Mouse (Mus musculus) megakaryocyte-erythroid progenitor cell, adult 5-6 weeks (primary cell): ENCODE measurements around the gene Gripap1. TPM values are rescaled to one million over a fixed set of nuclear protein-coding genes. Genes with fewer than 3 reads are reported as not detected.

ENCODE experiments used
- ATAC-seq: replicated peaks from 2 replicates; pipeline ENCODE4 v1.8.0; 2016; ENCODE audit warnings: mild to moderate bottlenecking, inconsistent platforms; ENCODE audit not compliant: severe bottlenecking, poor library complexity, low FRiP score, low TSS enrichment
- total RNA-seq, 2 experiments: library from RNA; stranded (forward) in 1 of 2; stranded (reverse) in 1 of 2; fragments of 200-1000, 215-1000 nt in 1 of 2; fragments of >200 nt in 1 of 2; fragmentation: Nextera tagmentation in 1 of 2; gene quantifications; 2 replicates each; pipeline ENCODE4 v1.2.3; 2014 to 2017

Gripap1 gene
- total RNA-seq, 2 experiments from 2014 or later: 78.9 to 98.4 TPM

DNA sequence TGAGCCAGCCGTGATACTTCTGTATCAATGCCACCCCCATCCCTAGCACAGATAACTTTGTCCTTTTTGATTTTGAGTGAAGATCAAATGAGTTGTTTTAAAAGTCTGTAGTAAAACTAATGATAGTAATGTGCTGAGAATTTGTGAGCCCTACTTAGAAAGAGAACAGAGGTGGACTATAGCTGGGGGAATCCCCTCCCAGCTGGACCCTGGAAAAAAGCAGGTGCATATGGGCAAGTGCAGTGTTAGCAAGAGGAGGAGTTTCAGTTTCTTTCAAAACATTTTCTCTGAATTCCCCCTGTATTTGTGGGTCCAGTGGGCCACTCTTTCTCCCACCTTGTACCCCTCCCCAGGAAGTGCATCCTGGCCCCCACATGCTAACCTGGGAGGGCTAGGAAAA, 73.6 kb downstream of the Gripap1 start:
- no peak for ATAC-seq

DNA sequence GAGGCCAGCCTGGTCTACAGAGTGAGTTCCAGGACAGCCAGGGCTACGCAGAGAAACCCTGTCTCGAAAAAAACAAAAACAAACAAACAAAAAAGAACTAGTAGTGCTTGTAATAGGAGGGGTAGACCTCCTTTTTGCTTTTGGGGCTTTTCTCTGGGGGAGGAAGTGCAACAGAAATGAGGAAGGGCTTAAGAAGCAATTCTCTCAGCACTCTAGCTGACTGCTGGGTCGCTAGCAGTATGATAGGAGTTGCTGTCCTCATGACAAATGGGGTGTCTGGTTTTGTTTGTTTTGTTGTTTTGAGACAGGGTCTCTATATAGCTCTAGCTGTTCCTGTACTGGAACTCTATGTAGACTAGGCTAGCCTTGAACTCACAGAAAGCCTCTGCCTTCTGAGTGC, 75.0 kb downstream of the Gripap1 start:
- no peak for ATAC-seq

DNA sequence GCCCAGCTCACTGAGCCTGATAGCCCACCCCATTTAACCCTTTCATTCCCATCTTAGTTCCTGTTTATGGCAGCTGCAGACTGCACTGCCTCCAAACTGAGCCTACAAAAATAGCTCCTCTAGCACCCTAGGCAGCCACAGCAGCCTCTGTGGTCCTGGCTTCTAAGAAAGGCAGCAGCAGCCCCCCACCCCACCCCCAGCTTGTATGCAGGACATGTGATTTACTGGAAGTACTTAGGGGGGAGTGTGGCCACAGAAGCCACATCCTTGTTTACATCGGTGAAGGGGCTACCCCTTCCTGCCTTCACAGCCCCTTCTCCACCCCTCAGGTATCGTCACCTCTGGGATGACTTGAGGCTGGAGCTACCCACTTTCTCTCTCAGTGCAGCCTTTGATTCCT, 75.8 kb downstream of the Gripap1 start:
- ATAC-seq: no peak

DNA sequence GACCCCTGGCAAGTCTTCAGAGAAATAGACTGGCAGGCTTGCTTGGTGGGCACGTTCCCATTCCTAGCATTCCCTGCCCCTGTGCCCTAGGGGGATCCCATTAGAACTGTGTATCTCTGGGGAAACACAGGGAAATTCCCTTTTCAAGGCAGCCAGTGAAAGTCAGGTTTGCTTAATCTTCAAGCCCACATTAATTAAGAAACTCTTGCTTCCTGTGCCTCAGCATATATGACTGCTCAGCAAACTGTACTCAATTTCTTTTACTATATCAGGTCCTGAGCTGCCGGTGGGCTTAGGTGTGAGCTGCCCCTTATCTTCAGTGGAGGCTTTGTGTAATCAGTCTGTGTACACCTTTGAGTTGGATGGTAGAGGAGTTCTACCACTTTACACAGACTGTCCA, 76.2 kb downstream of the Gripap1 start:
- ATAC-seq: no peak

DNA sequence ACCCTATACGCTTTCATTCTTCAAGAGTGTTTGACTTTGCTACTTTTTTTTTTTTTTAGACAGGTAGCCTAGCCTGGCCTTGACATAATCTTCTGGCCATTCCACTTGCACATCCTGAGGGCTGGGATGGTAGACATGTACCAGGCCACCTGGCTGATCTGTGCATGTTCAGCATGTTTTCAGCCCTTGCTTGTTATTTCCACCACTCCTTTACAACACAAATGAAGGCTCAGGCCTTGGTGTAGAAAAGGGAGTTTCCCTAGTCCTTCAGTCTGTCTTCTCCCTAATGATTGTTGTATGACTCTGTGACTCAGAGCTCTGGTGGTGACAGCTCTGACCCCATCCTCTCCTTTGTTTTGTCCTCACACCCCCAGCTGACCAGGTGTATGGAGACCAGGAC, 77.6 kb downstream of the Gripap1 start:
- no peak for ATAC-seq

DNA sequence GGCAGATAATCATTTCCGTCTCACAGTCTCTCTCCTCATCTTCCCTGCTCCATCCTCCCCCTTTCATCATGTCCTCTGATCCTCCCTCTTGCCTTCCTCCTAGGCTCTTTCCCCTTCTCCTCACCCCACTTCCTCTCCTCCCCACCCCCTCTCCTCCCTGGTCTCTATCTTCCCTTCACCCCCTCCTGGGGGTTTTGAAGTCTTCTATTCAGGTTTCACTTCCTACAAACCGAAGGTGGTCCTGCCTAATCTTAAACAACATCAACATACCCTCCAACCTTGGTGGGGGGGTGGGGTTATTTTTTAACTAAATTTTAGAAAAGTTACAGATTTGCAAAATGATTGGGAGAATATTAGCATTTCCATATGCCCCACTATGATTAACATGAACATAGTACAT, 78.9 kb downstream of the Gripap1 start:
- ATAC-seq: no peak

DNA sequence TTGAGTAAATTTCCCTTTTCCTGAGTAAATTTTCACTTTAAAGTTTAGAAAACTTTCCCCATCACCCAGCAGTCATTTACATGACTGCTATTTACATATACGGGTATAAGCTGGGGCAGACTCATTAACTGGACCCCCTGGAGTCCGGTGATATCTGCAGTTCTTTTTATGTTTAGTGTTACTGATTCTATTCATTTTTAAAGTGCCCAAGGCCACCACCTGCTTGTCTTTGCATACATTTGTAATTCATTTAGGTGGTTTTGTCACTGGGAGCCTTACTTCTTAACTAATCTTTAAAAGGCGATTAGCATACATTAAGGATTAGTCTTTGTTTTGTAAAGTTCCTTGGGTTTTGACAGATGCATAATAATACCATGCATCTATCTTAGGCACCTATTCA, 80.3 kb downstream of the Gripap1 start:
- ATAC-seq: no peak

Other genes starting within 250 kb of the Gripap1 start
- not detected in 2 replicates for gene Foxp3, start 216.1 kb upstream of the Gripap1 start, total RNA-seq (2014; fragmentation: Nextera tagmentation)
- gene Foxp3, start 216.1 kb upstream of the Gripap1 start, total RNA-seq (2017): 0.11 TPM in 1 of 2 replicates, not detected in the other
- gene Ppp1r3f, start 215.5 kb upstream of the Gripap1 start, total RNA-seq (2014; fragmentation: Nextera tagmentation): 3.0 TPM in 1 of 2 replicates, not detected in the other
- 0.19 and 2.5 TPM in 2 replicates for gene Ppp1r3f, start 215.5 kb upstream of the Gripap1 start, total RNA-seq (2017)
- gene Ccdc22, start 184.2 kb upstream of the Gripap1 start, total RNA-seq (2014; fragmentation: Nextera tagmentation): 19.6 and 31.5 TPM in 2 replicates
- 18.2 and 21.6 TPM in 2 replicates for gene Ccdc22, start 184.2 kb upstream of the Gripap1 start, total RNA-seq (2017)
- not detected in 2 replicates for gene Cacna1f, start 182.7 kb upstream of the Gripap1 start, total RNA-seq (2014; fragmentation: Nextera tagmentation)
- not detected in 2 replicates for gene Cacna1f, start 182.7 kb upstream of the Gripap1 start, total RNA-seq (2017)
- 0.52 TPM in 1 of 2 replicates, not detected in the other for gene Syp, start 151.3 kb upstream of the Gripap1 start, total RNA-seq (2014; fragmentation: Nextera tagmentation)
- gene Syp, start 151.3 kb upstream of the Gripap1 start, total RNA-seq (2017): 0.72 TPM in 1 of 2 replicates, not detected in the other
- 4.7 and 7.8 TPM in 2 replicates for gene Prickle3, start 132.5 kb upstream of the Gripap1 start, total RNA-seq (2014; fragmentation: Nextera tagmentation)
- gene Prickle3, start 132.5 kb upstream of the Gripap1 start, total RNA-seq (2017): 0.99 and 1.7 TPM in 2 replicates
- gene Plp2, start 118.4 kb upstream of the Gripap1 start, total RNA-seq (2014; fragmentation: Nextera tagmentation): 82.2 and 98.3 TPM in 2 replicates
- 26.5 and 29.9 TPM in 2 replicates for gene Plp2, start 118.4 kb upstream of the Gripap1 start, total RNA-seq (2017)
- gene Magix, start 108.5 kb upstream of the Gripap1 start, total RNA-seq (2014; fragmentation: Nextera tagmentation): 0.17 TPM in 1 of 2 replicates, not detected in the other
- not detected in 2 replicates for gene Magix, start 108.5 kb upstream of the Gripap1 start, total RNA-seq (2017)
- 28.3 and 53.3 TPM in 2 replicates for gene Gpkow, start 92.6 kb upstream of the Gripap1 start, total RNA-seq (2014; fragmentation: Nextera tagmentation)
- 20.6 and 31.1 TPM in 2 replicates for gene Gpkow, start 92.6 kb upstream of the Gripap1 start, total RNA-seq (2017)
- gene Wdr45, start 75.4 kb upstream of the Gripap1 start, total RNA-seq (2014; fragmentation: Nextera tagmentation): 20.5 and 36.9 TPM in 2 replicates
- gene Wdr45, start 75.4 kb upstream of the Gripap1 start, total RNA-seq (2017): 20.2 and 23.8 TPM in 2 replicates
- gene Gm45208, start 67.5 kb upstream of the Gripap1 start, total RNA-seq (2014; fragmentation: Nextera tagmentation): not detected in 2 replicates
- not detected in 2 replicates for gene Gm45208, start 67.5 kb upstream of the Gripap1 start, total RNA-seq (2017)
- 4.9 and 8.1 TPM in 2 replicates for gene Praf2, start 61.3 kb upstream of the Gripap1 start, total RNA-seq (2014; fragmentation: Nextera tagmentation)
- 1.4 and 6.6 TPM in 2 replicates for gene Praf2, start 61.3 kb upstream of the Gripap1 start, total RNA-seq (2017)
- 0.74 and 2.3 TPM in 2 replicates for gene Ccdc120, start 38.9 kb upstream of the Gripap1 start, total RNA-seq (2014; fragmentation: Nextera tagmentation)
- gene Ccdc120, start 38.9 kb upstream of the Gripap1 start, total RNA-seq (2017): 1.4 and 2.2 TPM in 2 replicates
- gene Tfe3, start 27.2 kb upstream of the Gripap1 start, total RNA-seq (2014; fragmentation: Nextera tagmentation): 33.5 and 36.5 TPM in 2 replicates
- 10.4 and 15.0 TPM in 2 replicates for gene Tfe3, start 27.2 kb upstream of the Gripap1 start, total RNA-seq (2017)
- gene Kcnd1, start 32.5 kb downstream of the Gripap1 start, total RNA-seq (2014; fragmentation: Nextera tagmentation): 0.55 and 2.2 TPM in 2 replicates
- gene Kcnd1, start 32.5 kb downstream of the Gripap1 start, total RNA-seq (2017): 1.9 and 2.2 TPM in 2 replicates
- 59.5 and 83.5 TPM in 2 replicates for gene Otud5, start 51.6 kb downstream of the Gripap1 start, total RNA-seq (2014; fragmentation: Nextera tagmentation)
- 50.0 and 64.6 TPM in 2 replicates for gene Otud5, start 51.6 kb downstream of the Gripap1 start, total RNA-seq (2017)
- 11.4 and 16.2 TPM in 2 replicates for gene Pim2, start 88.5 kb downstream of the Gripap1 start, total RNA-seq (2014; fragmentation: Nextera tagmentation)
- gene Pim2, start 88.5 kb downstream of the Gripap1 start, total RNA-seq (2017): 2.1 and 2.2 TPM in 2 replicates
- gene Slc35a2, start 94.3 kb downstream of the Gripap1 start, total RNA-seq (2014; fragmentation: Nextera tagmentation): 13.2 and 19.3 TPM in 2 replicates
- 9.8 and 16.1 TPM in 2 replicates for gene Slc35a2, start 94.3 kb downstream of the Gripap1 start, total RNA-seq (2017)
- 46.8 and 81.9 TPM in 2 replicates for gene Pqbp1, start 109.5 kb downstream of the Gripap1 start, total RNA-seq (2014; fragmentation: Nextera tagmentation)
- 176 and 188 TPM in 2 replicates for gene Pqbp1, start 109.5 kb downstream of the Gripap1 start, total RNA-seq (2017)
- 71.7 and 112 TPM in 2 replicates for gene Timm17b, start 109.6 kb downstream of the Gripap1 start, total RNA-seq (2014; fragmentation: Nextera tagmentation)
- 61.4 and 61.5 TPM in 2 replicates for gene Timm17b, start 109.6 kb downstream of the Gripap1 start, total RNA-seq (2017)
- not detected in 2 replicates for gene Gm10491, start 118.1 kb downstream of the Gripap1 start, total RNA-seq (2014; fragmentation: Nextera tagmentation)
- gene Gm10491, start 118.1 kb downstream of the Gripap1 start, total RNA-seq (2017): not detected in 2 replicates
- gene Gm10490, start 119.8 kb downstream of the Gripap1 start, total RNA-seq (2014; fragmentation: Nextera tagmentation): not detected in 2 replicates
- not detected in 2 replicates for gene Gm10490, start 119.8 kb downstream of the Gripap1 start, total RNA-seq (2017)
- not detected in 2 replicates for gene Pcsk1n, start 130.1 kb downstream of the Gripap1 start, total RNA-seq (2014; fragmentation: Nextera tagmentation)
- gene Pcsk1n, start 130.1 kb downstream of the Gripap1 start, total RNA-seq (2017): not detected in 2 replicates
- gene Eras, start 138.8 kb downstream of the Gripap1 start, total RNA-seq (2014; fragmentation: Nextera tagmentation): not detected in 2 replicates
- gene Eras, start 138.8 kb downstream of the Gripap1 start, total RNA-seq (2017): not detected in 2 replicates
- gene Hdac6, start 158.1 kb downstream of the Gripap1 start, total RNA-seq (2014; fragmentation: Nextera tagmentation): 9.8 and 9.9 TPM in 2 replicates
- 9.1 and 11.8 TPM in 2 replicates for gene Hdac6, start 158.1 kb downstream of the Gripap1 start, total RNA-seq (2017)
- gene Gata1, start 188.3 kb downstream of the Gripap1 start, total RNA-seq (2014; fragmentation: Nextera tagmentation): 187 and 213 TPM in 2 replicates
- gene Gata1, start 188.3 kb downstream of the Gripap1 start, total RNA-seq (2017): 134 and 145 TPM in 2 replicates
- gene Glod5, start 228.7 kb downstream of the Gripap1 start, total RNA-seq (2014; fragmentation: Nextera tagmentation): not detected in 2 replicates
- not detected in 2 replicates for gene Glod5, start 228.7 kb downstream of the Gripap1 start, total RNA-seq (2017)